Mouse (Mus musculus) liver, embryonic 14.5 days (tissue): ENCODE results near the gene Pde4d.

ENCODE experiments used
- CTCF ChIP-seq: IDR thresholded peaks from 2 replicates; pipeline ENCODE4 v1.5.1; 2016; ENCODE audit warnings: antibody characterized with exemption, low read depth, control low read depth
- EP300 ChIP-seq: IDR thresholded peaks from 2 replicates; pipeline ENCODE4 v1.6.1; 2016; ENCODE audit warnings: antibody characterized with exemption, low read depth

DNA sequence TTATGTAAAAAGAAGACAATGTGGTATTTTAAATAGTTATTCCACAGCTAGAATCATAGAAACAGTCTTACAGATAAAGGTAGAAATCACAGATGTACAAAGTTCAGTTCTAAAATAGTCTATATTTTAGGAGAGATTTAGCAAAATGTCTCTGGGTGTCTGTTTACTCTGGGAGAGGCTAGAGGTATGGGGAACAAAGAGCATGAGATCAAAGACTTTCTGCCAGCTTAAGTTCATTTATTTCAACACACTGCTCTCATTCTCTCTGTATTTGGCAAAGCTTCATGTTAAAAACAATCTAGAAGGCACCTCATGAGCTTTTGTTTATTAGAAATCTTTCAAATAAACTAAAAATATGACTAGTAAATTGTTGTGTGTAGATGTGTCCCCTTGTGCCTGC, 1024.6 kb downstream of the Pde4d start:
- TF ChIP-seq CTCF (no peak), EP300 (no peak)
